Mouse (Mus musculus) CD4-positive helper T cell, adult 2 months (primary cell): Measurements from ENCODE around the gene Zbtb11.

Source experiments
- DNase-seq: peaks from one replicate; pipeline ENCODE4 v3.0.0-alpha.2; 2012; ENCODE audit warnings: low read depth, missing footprints, low spot score

Zbtb11 gene

DNA sequence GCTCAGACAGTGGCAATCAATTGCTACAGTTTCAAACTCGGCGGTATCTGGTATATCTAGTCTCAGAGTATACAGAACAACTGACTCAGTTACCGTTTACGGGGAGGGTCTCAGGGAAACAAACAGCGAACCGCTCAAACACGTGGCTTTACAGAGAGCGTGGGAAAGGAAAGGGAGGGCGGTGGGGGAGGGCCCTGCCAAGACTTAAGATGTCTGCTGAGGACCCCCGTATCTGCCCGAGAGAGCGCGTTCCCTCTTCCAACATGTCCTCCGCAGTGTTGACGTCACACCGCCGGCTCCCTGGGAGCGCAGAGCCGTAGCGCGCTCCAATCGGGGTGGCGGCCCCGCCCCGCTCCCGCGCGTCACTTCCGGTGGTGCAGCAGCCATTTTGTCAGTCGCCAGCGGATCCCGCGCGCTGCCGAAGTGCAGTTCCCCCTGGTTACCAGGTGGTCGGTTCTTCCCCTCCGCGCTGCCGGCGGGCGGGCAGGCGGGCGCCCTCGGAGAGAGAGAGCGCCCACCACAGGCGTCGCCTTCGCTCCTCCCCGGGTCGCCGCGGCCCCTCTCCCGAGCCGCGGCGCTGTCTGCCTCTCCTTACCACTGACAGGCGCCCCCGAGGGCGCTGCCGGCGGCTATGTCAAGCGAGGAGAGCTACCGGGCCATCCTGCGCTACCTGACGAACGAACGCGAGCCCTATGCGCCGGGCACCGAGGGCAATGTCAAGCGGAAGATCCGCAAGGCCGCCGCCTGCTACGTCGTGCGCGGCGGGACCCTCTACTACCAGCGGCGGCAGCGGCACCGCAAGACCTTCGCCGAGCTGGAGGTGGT lies at the start of gene Zbtb11:
Gene Zbtb11 (plus strand): TSS at position 453 of the 825 bp plus-strand sequence.
- peak; percentile 100 for DNase-seq

DNA sequence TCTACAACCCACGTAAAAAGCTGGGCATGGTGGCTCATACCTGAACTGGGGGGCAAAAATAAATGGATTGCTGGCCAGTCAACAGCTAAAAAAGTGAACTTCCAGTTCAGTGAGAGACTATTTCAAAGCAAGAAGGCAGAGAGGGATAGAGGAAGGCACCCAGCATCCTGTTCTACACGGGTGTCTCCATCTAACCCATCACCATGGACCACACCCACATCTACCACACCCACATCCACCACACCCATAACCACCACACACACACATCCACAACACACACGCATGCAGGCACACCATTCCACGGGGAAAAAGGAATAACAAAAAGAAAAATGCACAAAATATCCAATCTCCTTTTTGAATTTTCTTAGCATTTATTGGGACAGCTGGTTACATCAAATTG lies 49.7 kb upstream of the Zbtb11 start:
- peak; percentile 36 for DNase-seq

DNA sequence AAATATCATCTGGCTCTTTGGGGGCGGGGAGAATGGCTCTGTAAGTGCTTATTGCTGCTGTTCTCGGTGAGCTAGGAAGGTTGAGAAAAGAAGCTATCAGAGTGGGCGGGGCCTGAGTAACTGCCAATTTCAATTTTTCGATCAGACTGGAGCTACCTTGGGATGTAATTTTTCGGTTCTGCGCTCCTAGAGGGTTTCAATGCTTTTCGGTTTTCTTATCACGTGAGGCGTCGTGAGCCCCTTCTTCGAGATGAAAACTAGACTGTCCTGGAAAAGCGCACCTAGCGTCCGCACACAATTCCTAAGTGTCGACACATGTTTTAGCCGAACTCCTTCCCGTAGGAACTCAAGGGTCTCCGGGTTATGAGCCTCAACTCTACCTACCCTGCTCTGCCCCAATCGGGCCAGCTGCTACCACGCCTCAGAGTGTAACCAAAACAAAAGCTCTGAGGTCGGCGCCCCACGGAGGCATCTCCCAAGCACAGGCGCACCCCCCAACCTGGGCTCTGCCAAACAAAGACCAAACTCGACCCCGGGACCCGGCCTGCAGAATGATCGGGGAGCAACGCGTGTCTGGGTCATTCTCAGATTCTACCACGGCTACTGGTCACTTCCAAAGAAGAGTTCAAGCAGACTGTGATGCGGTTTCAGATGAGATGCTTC lies 39.9 kb upstream of the Zbtb11 start:
- peak; percentile 69 for DNase-seq

DNA sequence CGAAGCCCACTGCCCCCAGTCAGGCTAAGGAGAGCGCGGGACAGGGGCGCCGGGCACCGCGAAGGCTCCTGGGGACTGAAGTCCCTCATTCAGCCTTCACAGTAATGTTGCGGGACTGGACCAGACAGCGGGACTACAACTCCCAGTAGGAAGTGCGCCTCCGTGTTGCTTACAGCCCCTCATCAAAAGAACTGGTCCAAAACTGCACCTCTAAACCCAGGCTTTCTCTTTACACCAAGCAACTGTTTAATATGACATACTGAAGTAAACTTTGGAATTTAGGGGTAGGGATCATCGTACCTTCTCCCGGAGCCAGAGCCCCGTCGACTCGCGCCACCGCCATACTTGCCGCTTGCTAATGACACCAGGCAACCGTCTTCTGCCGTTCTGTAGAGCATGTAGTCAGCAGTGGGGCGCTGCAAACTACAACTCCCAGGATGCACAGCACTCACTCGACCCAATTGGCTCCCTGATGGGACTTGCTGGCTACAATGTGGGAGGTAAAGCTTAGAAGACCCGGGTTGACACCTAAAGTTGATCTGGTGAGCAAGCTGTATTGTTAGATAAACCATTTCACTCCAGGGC lies 39.1 kb upstream of the Zbtb11 start, which contains the start of gene Cep97:
Gene Cep97 (minus strand): TSS at position 403 of the 585 bp plus-strand sequence.
- DNase-seq, result peak; percentile 95

DNA sequence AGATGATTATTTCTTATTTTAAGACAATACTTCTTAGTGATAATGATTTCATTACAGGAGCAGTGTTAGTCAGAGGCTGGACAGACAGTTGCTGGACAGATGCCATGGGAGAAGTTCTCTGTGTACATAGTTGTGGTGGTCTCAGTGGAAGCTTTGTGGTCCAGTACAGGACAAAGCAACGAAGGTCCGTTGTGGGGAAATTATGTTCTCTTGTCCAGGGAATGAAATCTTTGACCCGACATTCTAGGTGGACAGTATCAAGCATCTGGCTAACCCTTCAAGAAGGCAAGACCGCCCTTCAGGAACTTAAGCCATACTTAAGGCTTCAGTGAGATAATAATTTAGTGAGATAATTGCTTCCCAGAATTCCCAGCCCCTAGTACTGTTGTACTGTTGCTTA lies 34.9 kb upstream of the Zbtb11 start:
- no peak for DNase-seq

DNA sequence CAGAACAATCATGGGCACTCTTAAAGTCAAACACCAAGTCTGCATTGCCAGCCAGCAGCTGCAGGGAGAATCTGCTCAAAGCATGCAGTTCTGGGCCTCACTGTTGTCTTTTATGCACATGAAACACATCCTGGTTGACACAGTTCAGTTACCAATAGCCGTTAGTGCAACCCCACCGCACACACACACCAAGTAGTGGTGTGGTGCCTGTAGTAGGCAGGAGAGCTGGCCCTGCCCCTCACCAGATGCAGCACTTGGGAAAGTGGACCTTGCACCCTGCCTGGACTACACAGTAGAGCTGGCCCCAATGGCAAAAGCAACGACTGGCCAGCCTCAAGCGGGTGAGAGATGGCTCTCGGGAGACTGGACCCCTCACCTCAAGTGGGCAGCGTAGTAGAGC lies 34.0 kb upstream of the Zbtb11 start:
- DNase-seq, result no peak

DNA sequence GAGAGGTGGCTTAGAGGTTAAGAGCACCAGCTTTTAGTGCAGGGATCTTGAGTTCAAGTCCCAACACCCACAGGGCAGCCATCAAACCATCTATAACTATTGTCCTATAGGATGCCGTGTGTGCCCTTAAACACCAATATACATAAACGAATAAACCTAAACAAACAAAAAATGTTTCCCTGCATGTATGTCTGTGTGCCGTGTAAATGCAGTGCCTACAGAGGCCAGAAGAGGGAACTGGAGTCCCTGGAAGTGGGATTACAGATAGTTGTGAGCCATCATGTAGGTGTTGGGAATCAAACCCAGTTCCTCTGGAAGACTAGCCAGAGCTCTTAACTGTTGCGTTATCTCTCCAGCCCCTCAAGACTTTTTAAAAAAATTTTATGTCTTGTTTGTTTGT lies 32.9 kb upstream of the Zbtb11 start:
- no peak for DNase-seq

DNA sequence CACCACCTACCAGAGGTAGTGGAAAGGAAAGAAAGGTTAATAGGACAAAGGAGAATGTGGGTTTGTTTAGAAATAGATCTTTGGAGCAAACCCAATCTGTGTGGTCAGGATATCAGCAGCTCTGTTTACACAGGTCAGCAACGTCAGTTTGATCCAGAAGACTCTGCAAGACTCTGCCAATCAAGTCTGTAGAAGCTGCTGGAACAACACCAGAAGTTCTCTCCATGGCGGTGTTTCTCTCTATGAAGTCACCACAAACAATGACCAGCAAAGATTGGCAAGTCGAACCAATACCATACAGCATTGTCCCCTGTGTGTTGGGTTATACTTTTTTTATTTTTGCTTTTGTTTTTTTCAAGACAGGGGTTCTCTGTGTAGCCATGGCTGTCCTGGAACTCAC lies 26.4 kb upstream of the Zbtb11 start:
- DNase-seq, result peak; percentile 27

DNA sequence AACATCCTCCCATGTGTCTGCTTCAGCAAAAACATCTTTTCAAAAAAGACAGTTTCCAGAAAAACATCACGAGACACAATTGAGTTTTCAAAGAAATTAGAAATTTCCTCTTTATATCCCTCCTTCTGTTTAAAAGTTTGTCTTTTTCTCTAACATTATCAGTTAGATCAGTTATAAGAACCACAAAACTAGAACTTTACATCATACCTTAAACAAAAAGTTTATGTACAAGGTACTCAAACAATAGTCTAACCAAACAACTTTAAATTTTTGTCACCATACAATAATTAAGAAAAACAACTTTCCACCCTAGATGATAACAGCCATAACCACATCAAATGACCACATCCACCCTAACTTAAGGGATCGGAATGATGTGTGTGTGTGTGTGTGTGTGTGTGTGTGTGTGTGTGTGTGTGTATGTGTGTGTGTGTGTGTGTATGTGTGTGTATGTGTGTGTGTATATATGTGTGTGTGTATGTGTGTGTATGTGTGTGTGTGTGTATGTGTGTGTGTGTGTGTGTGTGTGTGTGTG lies 25.7 kb upstream of the Zbtb11 start:
- peak; percentile 85 for DNase-seq

DNA sequence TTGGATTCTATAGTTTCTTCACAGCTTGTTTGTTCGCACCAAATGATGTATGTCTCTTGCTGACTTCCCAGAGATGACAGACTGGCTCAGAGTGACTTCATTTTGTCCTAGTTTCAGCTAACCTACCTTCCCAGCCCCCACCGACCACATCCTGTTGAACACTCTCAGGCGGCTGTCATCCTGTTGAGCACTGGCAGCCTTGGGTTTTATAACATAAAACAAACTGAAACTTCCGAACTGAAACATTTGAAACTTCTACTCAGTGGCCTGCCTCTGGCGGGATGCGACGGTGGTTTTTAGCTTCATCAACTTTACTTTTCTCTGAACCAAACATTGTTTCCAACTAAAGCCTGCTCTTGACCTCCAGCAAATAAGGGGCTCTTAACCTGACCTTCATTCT lies 24.7 kb upstream of the Zbtb11 start:
- DNase-seq, result peak; percentile 95

DNA sequence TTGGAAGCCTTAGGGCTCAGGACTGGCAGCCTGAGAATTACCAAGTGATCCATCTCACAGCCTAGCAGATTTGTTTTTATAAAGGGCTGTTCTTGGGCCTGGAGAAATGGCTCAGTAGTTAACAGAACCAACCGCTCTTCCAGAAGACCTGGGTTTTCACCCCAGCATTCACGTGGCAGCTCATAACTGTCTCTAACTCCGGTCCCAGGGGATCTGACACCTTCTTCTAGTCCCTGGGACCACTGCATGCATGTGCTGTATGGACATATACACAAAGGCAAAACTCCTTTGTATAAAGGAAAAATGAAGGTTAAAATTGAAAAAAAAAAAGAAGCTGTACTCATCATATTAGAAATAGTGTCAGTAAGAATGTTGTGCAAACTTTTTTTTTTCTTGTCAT lies 23.2 kb upstream of the Zbtb11 start:
- peak; percentile 21 for DNase-seq

DNA sequence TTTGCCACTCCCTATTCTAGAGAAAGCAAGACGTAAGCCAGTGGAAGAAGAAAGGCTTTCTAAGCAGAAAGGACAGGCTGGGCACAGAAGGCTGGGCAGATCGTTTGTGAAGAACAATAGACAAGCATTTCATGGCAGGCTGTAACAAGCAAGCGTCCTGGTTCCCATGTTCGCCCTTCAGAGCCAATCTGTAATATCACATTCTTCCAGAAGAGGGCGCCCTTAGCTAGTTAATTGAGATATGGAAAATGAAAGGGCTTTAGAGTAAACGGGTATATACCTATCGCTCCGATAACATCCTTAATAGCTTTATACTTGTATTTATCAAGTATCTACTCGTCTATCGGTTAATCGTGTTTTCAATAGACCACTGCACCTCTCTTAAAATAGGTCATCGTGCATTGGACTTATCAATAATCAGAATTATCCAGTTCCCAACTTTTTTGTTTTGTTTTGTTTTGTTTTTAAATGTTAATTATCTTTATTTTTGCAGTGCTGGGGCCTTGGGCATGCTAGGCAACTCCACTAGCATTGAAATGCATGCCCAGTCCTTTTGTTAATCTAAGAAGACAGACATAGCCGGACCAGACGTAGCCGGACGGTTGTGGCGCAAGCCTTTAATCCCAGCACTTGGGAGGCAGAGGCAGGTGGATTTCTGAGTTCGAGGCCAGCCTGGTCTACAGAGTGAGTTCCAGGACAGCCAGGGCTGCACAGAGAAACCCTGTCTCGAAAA lies 22.6 kb upstream of the Zbtb11 start:
- DNase-seq, result peak; percentile 91

DNA sequence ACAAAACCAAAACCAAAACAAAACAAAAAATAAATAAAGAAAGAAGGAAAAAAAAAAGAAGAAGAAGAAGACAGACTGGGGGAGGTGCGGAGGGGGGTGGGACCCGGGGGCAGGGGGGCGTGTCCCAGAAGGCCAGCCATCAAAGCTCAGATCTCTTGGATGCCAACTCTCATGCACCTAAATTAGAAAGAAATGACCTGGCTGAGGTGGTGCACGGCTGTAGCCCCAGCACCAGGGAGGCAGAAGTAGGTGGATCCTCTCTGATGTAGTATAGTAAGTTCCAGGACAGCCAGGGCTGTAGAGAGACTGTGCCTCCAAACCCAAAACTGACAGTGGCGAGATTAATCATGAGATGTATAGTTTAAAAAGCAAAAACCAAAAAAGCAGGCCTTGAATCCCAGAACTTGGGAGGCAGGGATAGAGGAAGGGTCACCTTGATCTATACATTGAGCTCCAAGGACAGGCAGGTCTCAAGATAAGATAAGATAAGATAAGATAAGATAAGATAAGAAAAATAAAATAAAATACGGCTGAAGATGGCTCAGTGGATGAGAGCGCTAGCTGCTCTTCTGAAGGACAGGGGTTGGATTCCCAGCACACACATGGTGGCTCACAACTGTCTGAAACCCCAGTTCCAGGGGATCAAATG lies 21.9 kb upstream of the Zbtb11 start:
- peak; percentile 49 for DNase-seq

DNA sequence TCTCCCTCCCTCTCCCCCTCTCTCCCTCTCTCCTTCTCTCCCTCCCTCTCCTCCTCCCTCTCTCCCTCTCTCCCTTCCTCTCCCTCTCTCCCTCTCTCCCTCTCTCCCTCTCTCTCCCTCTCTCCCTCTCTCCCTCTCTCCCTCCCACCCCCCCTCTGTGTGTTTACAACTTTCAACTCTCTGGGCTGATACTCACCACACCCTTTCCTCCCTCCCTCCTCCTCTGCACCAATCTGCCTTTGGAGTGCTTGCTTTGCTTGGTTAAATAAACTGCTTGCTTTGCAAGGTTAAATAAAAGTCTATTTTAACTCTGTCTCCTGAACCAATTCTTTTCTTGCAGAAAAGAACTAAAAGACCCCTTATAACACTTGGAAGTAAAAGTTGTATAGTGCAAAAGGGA lies 20.9 kb upstream of the Zbtb11 start:
- DNase-seq, result peak; percentile 34

DNA sequence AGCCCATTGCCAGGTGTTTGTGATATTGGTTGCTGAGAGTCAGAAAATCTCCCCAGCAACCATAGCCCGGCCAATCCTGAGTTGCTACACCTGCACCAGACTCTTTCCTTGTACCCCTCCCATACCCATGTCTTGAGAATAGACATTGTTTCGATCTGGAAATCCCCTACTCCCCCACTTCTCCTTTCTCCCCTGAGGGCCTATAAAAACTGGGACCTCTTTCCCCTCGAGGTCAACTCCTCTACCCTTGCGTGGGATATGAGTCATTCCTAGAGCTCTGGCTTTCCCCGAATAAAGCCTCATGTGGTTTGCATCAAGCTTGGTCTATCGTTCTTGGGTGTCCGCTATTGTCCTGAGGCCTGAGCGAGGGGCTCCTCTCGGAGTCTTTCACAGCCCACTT lies 19.5 kb upstream of the Zbtb11 start:
- peak; percentile 21 for DNase-seq

DNA sequence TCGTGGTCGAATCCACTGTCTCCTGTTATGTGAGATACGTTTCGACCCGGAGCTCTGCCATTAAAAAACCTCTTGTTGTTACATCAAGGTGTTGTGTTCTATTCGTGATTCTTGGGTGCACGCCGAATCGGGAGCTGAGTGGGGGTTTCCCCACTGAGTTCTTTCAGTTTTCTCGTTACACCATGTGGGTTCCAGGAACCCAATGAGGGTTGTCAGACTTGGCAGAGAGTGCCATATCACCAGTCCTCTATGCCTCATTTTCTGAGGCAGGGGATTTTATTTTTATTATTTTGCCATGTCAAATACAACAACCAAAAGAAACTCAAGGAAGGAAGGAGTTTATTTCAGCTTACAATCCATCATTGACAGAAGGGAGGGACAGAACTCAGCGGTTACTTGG lies 10.6 kb upstream of the Zbtb11 start:
- DNase-seq, result peak; percentile 25

DNA sequence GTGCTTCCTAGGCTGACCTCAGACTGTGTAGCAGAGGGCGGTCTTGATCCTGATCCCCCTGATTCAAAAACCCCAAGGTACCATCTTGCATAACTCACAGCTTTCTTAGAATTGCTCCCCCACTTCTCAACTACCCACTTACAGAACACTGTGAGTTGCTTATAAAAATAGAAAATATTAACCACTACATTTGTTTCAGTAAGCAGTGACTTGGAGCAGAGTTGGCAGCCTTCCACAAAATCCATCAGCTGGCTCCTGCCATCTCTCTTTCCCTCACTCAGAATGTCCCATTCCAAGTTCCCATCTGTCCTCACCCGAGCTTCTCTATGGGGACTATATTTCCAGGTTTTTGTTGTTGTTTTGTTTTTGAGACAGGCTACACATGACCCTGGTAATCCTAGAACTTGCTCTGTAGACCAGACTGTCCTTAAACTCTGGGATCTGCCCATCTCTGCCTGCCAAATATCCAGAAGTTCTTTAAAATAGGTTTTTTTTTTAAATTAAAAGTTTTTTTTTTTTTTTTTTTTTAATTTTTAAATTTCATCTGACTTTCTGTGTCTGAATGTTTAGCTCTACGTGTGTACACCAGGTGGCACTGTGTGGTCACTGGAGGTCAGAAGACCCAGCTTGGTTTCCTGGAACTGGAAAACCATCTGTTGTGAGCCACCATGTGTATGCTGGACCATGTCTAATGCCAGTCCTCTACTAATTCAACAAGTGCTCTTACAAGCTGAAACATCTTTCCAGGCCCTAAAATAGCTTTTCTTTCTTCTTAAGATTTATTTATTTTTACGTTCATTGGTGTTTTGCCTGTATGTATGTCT lies 9.3 kb upstream of the Zbtb11 start:
- DNase-seq, result peak; percentile 51

DNA sequence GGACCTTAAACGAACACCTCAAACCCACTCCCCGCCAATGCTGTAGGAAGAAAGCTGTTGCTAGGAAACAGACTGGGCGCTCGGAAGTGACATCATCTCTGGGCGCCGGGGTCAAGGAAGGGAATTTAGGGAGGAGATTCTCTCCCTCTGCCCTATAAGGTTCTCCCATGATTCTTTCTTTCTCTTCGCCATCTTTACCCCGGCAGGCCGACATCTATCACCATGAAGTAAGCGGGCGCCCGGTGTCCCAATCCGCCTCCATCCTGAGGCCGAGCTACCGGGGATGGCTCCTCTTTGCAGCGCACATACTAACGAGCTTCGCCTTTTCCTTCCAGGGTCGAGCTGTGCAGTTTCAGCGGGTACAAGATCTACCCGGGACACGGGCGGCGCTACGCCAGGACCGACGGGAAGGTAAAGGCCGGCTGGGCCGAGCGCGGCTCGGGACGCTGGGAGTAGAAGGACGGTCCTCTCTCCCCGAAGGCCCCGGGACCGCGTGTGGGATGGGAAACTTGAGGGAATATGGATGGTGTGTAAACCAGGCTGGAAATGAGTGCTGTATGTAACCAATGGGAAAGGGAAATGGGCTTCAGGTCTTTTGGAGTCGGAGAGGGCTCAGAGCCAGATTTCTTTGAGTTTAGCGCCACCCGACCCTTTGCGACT lies 7.3 kb upstream of the Zbtb11 start, which contains the start of gene Rpl24:
Gene Rpl24 (plus strand): TSS at position 64 of the 660 bp plus-strand sequence.
- peak; percentile 94 for DNase-seq

DNA sequence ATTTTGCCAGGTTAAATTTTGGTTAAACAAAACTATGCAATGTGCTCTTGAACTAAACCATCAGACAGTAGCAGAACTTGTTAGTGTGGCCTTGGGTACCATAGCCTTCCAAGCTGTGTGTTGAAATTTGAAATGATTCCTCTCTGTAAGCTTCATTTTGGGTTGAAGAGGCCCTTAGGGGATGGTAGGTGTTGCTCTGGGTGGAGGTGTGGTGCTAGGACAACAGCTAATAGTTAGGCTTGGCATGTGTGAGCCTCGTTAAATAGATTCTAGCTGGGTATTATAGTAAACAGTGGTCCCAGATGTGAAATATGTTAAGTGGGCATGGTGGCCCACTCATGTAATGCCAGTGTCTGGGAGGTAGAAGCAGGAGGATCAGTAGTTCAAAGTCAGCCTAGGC lies 6.5 kb upstream of the Zbtb11 start:
- DNase-seq, result no peak

DNA sequence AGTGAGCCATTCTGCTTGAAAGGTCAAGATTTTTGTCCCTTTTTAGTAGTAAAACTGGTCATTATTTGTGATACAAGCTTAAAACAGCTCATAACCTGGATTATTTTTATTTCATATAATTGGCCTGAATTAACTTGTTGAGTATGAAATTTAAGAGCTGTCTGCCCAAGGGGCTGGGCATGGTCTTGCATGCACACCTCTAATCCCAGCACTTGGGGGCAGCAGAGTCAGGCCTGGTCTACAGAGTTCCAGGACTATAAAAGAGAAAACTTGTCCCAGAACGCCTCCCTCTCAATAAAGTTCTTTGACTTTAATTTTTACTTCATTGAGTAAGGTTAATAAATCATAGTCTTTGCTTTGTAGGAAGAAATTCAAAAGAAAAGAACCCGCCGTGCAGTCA lies 4.5 kb upstream of the Zbtb11 start:
- DNase-seq, result peak; percentile 63
